Mouse (Mus musculus) limb, embryonic 13.5 days (tissue): ENCODE measurements around the gene Ephb1. TPM values are rescaled to one million over a fixed set of nuclear protein-coding genes. Genes with fewer than 3 reads are reported as not detected.

ENCODE experiments used
- ATAC-seq: fragments of 200-750 bp; cut with Nextera tagmentation; 2 replicates; pipeline ENCODE4 v1.8.0; 2017; ENCODE audit warnings: low read depth, moderate number of reproducible peaks, moderate TSS enrichment; ENCODE audit not compliant: low FRiP score
- H3K27ac ChIP-seq: fragments of 300-500 bp; sonication (generic); 2 replicates; pipeline ENCODE4 v1.5.1; 2015; ENCODE audit warnings: inconsistent platforms, mild to moderate bottlenecking, moderate library complexity
- H3K27me3 ChIP-seq: fragments of 300-500 bp; sonication (generic); 2 replicates; pipeline ENCODE4 v1.6.1; 2015; ENCODE audit warnings: mild to moderate bottlenecking, inconsistent platforms
- H3K36me3 ChIP-seq: fragments of 300-500 bp; sonication (generic); 2 replicates; pipeline ENCODE4 v1.6.1; 2015; ENCODE audit warnings: inconsistent platforms, mild to moderate bottlenecking, moderate library complexity
- H3K4me1 ChIP-seq: fragments of 300-500 bp; sonication (generic); 2 replicates; pipeline ENCODE4 v1.6.1; 2015; ENCODE audit warnings: inconsistent platforms
- H3K4me2 ChIP-seq: fragments of 300-500 bp; sonication (generic); replicated peaks from 2 replicates; pipeline ENCODE4 v1.6.1; 2015; ENCODE audit warnings: inconsistent platforms, mild to moderate bottlenecking, moderate library complexity
- H3K4me3 ChIP-seq: fragments of 300-500 bp; sonication (generic); 2 replicates; pipeline ENCODE4 v1.5.1; 2015; ENCODE audit warnings: moderate library complexity, mild to moderate bottlenecking, inconsistent platforms
- H3K9ac ChIP-seq: fragments of 300-500 bp; sonication (generic); 2 replicates; pipeline ENCODE4 v1.6.1; 2015; ENCODE audit warnings: mild to moderate bottlenecking, inconsistent platforms
- H3K9me3 ChIP-seq: fragments of 300-500 bp; sonication (generic); 2 replicates; pipeline ENCODE4 v1.6.1; 2016; ENCODE audit warnings: inconsistent platforms
- WGBS: fragments of 180-500 bp; shearing (Covaris S2); methylation state at CpG from one replicate; pipeline ENCODE4 v1.1.7; 2015; 5-methylcytosine and 5-hydroxymethylcytosine counted together
- polyA plus RNA-seq: library from polyadenylated mRNA; unstranded; fragments of >200 nt; fragmentation: Nextera tagmentation; extraction: Ambion mirVana; gene quantifications from 2 replicates; pipeline ENCODE4 v1.2.1, GENCODE M21; 2015

Gene Ephb1
- polyA plus RNA-seq, 1 experiment from 2014 or later: 4.2 TPM

DNA sequence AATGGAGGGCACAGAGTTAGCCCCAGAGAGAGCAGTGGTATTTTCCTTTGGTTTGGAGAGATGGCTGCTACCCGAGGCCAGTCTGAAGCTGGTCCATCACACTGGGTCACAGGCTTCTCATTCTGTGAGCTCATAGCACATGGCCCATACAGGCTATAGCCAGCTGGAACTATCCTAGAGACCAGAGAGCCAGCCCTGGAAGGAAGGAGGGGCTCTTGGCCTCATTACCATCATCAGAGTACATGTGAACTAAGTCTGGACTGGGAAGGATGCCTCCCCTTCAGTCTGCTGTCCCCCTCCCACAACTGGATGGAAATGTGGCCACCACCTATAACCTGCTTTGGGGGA is 142.5 kb downstream of the Ephb1 start:
- ATAC-seq: no peak; the same call in 1 of the 2 replicates
- WGBS: 31% methylated on average over 1 of the region's 1 CpGs

DNA sequence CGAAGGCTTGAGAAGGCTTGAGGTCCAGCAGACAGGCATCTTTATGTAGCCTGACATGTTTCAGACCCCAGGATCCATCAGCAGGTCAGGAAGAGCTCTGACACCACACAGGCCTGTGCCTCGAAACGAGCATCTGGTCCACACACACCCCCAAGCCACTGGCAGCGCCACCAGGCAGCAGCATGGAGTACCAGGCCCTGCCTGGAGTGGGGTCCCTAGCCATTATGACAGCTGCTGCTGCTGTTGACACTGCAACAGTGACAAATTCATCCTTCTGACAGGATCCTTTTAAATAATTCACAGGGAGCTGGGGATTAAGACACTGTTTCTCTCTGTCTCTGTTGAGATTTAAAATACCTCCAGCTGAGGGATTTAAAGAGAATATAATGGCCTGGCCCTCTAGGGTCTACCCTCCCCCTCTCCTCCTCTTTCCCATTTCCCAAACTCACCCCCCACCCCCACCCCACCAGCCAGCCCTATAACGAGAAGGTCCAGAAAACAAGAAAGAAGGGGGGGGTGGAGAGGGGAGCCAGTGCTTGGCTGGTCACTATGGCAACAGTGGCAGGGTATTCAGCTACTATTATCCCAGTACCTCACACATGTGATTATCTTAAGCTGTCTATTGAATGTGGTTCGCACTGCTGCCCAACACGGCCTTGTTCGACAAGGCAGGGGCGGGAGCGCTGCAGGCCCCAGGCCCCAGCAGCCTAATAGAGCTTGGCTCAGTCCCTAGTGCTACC is 143.0 kb downstream of the Ephb1 start:
- no peak overlapping the region for H3K9ac ChIP-seq
- no peak overlapping the region for H3K27ac ChIP-seq
- 32% methylated on average over 10 of the region's 10 CpGs for WGBS
- H3K4me1 ChIP-seq: peaks cover 7% of the 10 kb centered on the region; the same call in 1 of the 2 replicates
- no peaks in the 10 kb centered on the region for H3K9me3 ChIP-seq
- H3K27me3 ChIP-seq: no peaks in the 10 kb centered on the region
- H3K36me3 ChIP-seq: no peaks in the 10 kb centered on the region
- peak; percentile 64 for ATAC-seq
- H3K4me2 ChIP-seq: no peak overlapping the region
- H3K4me3 ChIP-seq: no peak overlapping the region

More for the DNA sequence above, 142.5 kb downstream of the Ephb1 start:
- no peaks in the 10 kb centered on the region for H3K36me3 ChIP-seq
- H3K27ac ChIP-seq: no peak overlapping the region
- no peak overlapping the region for H3K4me3 ChIP-seq
- no peaks in the 10 kb centered on the region for H3K27me3 ChIP-seq
- no peaks in the 10 kb centered on the region for H3K9me3 ChIP-seq
- H3K4me1 ChIP-seq: peaks cover 7% of the 10 kb centered on the region; the same call in 1 of the 2 replicates
- H3K9ac ChIP-seq: no peak overlapping the region
- H3K4me2 ChIP-seq: no peak overlapping the region

DNA sequence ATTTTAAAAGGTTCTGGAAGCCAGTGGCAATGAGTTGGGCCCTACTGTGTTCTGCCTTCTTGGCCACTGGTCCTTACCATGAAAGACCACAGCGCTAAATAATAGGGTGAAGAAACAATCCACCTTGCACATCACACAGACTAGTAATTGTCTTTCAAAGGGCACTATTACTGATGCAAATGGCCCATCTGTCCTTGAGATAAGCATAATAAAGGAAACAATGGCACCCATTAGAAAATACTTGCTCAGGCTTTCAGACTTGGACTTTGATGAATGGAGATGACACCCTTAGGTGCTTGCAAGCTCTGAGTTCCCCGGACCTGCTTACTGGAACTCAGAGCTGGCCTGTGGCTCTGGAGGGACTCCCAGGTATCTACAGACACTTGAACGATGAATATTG is 149.0 kb downstream of the Ephb1 start:
- H3K36me3 ChIP-seq: no peaks in the 10 kb centered on the region
- no peaks in the 10 kb centered on the region for H3K9me3 ChIP-seq
- H3K27ac ChIP-seq: no peak overlapping the region
- no peak overlapping the region for H3K4me3 ChIP-seq
- no peaks in the 10 kb centered on the region for H3K4me1 ChIP-seq
- no peak overlapping the region for H3K4me2 ChIP-seq
- H3K27me3 ChIP-seq: no peaks in the 10 kb centered on the region
- 56% methylated on average over 3 of the region's 3 CpGs for WGBS
- no peak overlapping the region for H3K9ac ChIP-seq
- ATAC-seq: no peak

DNA sequence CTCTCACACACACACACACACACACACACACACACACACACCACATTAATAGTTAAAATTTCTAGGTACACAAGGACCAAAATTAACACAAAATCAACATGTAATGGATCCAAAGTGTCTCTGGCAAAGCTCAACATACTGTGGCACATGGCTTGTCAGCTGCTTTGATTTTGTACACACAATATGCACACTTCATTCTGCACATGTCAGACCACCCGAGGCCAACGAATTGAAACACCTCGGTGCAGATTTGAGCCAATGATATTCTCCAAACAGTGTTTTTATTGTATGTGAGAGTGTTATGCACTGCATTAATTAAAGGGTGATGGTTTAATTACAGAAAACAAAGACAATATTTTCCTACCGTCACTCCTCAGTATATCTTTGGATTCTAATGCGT is 152.6 kb downstream of the Ephb1 start:
- Histone ChIP-seq H3K9me3 (no peaks in the 10 kb centered on the region), H3K27me3 (no peaks in the 10 kb centered on the region), H3K9ac (no peak overlapping the region), H3K4me3 (no peak overlapping the region), H3K4me2 (no peak overlapping the region), H3K36me3 (no peaks in the 10 kb centered on the region), H3K4me1 (no peaks in the 10 kb centered on the region), H3K27ac (no peak overlapping the region)
- ATAC-seq: no peak
- WGBS: 84% methylated on average over 5 of the region's 5 CpGs

DNA sequence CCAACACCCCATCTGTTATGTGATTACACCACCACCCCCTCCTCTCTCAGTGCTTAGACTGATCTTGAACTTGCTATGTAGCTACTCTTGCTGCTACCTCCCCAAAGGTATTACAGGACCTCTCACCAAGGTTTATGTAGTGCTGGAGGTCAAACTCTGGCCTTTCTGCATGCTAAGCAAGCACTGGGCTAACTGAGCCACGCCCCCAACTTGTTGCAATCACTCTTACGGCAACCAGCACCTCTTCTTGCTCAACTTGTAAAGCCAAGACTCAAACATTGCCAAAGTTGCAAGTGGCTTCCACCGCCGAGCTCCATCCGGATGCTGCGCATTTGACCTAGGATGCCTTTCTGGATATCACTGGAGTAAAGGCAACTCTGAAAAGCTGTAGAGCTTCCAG is 157.6 kb downstream of the Ephb1 start:
- Histone ChIP-seq H3K27ac (no peak overlapping the region), H3K36me3 (no peaks in the 10 kb centered on the region), H3K4me2 (no peak overlapping the region), H3K4me1 (peaks cover 16% of the 10 kb centered on the region), H3K9me3 (no peaks in the 10 kb centered on the region), H3K4me3 (no peak overlapping the region), H3K9ac (no peak overlapping the region), H3K27me3 (no peaks in the 10 kb centered on the region)
- 92% methylated on average over 6 of the region's 6 CpGs for WGBS
- no peak for ATAC-seq

DNA sequence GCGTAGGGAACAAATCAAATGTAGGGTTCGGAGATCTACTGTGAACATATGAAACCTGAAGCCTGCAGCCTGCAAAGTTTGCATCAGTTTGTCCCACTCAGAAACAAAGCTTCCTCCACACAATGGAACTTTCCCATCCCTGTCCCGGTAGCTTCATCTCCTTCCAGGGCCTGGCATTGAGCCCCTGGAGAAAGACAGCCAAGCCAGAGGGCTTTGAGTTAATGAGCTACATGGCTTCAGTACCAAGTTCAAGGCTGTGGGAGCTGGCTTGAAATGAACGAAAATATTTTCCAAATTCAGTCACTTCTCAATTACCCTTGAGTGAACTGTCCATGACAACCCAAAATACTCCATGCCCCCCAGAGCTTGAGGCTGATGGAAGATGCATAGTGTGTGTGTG is 160.4 kb downstream of the Ephb1 start:
- Histone ChIP-seq H3K4me3 (no peak overlapping the region), H3K27me3 (no peaks in the 10 kb centered on the region), H3K9me3 (no peaks in the 10 kb centered on the region), H3K9ac (no peak overlapping the region), H3K36me3 (no peaks in the 10 kb centered on the region), H3K4me2 (no peak overlapping the region), H3K27ac (no peak overlapping the region), H3K4me1 (peaks cover 29% of the 10 kb centered on the region)
- no peak for ATAC-seq
- 79% methylated on average over 4 of the region's 4 CpGs for WGBS

DNA sequence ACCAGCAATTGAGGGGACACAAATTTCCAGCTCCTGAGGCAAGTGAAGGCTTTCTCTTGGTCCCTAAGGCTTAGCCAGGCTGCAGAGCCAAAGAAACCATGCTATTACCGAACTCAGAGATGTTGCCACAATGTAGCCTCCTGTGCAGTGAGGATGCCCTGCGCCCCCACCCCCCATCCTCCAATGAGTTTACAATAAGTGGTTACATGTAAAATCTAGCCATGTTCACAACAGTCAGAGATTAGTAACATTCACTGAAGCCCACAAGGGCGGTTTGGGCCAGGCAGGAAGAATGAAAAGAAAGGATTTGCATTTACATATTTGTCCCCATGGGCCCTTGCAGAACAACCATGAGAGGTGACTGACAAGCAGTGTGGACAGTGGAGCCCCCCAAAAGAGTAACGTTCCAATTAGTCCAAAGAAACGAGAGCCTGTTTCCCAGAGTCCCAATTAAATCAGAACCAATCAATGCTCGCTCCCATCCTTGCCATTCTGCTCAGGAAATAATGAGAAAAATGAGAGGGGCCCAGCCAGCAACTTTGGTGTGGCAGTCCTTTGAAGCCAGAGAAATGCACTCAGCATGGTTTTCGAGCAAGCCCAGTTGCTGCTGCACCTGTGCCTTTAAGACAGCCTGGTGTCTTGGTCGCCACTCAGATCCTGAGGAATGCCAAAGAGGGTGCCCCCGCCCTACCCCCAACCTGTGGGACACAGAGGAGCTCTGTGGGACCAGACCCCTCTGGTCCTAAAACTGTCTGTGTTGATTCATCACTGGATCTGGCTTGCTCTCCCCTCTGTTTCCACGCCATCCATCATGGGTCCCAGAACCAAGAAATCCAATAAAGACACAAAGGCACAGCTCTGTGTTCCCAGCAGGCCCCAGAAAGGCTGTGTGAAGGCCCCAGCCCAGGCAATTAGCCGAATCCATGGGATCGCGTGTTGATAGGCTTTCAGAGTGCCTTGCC is 161.5 kb downstream of the Ephb1 start:
- no peaks in the 10 kb centered on the region for H3K27me3 ChIP-seq
- H3K4me2 ChIP-seq: no peak overlapping the region
- H3K4me3 ChIP-seq: no peak overlapping the region
- no peaks in the 10 kb centered on the region for H3K36me3 ChIP-seq
- H3K4me1 ChIP-seq: peaks cover 29% of the 10 kb centered on the region
- 31% methylated on average over 13 of the region's 13 CpGs for WGBS
- no peak overlapping the region for H3K27ac ChIP-seq
- H3K9me3 ChIP-seq: no peaks in the 10 kb centered on the region
- no peak for ATAC-seq
- no peak overlapping the region for H3K9ac ChIP-seq

DNA sequence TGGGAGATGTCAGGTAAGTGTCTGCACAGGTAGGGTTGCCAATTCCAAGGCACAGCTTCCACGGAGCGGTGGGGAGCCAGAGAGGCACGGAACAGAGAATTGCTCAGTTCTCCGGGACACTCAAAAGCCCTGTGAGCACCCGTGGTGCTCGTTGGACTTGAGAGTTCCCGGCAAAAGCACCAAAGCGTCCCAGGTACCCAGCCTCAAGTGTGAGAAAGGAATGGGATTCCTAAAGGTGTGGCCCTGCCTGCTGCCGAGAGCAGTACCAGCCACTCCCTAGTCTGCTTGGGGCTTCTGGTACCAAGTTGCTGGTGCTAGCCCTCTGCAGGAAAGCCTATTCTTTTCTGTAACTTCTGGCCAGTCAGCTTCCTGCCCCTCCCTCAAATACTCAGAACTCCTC is 164.4 kb downstream of the Ephb1 start:
- Histone ChIP-seq H3K4me1 (peaks cover 29% of the 10 kb centered on the region), H3K9ac (no peak overlapping the region), H3K9me3 (no peaks in the 10 kb centered on the region), H3K4me3 (no peak overlapping the region), H3K36me3 (no peaks in the 10 kb centered on the region), H3K4me2 (no peak overlapping the region), H3K27me3 (no peaks in the 10 kb centered on the region), H3K27ac (no peak overlapping the region)
- ATAC-seq: no peak
- 68% methylated on average over 9 of the region's 9 CpGs for WGBS

DNA sequence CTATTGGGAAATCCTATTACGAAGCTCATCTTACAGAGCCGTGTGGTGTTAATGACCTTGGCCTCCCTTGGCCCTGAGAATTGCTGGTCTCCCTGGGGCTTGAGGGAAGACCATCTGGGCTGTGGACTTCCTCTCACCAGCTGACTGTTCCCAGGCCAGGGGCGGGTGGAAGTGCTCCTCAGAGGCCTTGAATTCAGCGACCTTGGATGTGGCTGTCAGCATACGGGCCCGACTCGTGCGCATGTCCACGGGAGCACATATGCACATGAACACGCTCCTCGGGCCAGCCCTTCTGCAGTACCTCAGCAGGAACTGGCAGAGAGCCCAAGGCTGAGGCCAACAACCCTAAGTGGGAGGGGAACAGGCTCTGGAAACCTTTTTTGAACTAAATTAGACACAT is 165.1 kb downstream of the Ephb1 start:
- Histone ChIP-seq H3K27me3 (no peaks in the 10 kb centered on the region), H3K27ac (no peak overlapping the region), H3K9ac (no peak overlapping the region), H3K4me1 (peaks cover 29% of the 10 kb centered on the region), H3K4me3 (no peak overlapping the region), H3K9me3 (no peaks in the 10 kb centered on the region), H3K36me3 (no peaks in the 10 kb centered on the region), H3K4me2 (peak overlapping the region; percentile 39)
- ATAC-seq: peak; percentile 81
- WGBS: 19% methylated on average over 11 of the region's 11 CpGs

DNA sequence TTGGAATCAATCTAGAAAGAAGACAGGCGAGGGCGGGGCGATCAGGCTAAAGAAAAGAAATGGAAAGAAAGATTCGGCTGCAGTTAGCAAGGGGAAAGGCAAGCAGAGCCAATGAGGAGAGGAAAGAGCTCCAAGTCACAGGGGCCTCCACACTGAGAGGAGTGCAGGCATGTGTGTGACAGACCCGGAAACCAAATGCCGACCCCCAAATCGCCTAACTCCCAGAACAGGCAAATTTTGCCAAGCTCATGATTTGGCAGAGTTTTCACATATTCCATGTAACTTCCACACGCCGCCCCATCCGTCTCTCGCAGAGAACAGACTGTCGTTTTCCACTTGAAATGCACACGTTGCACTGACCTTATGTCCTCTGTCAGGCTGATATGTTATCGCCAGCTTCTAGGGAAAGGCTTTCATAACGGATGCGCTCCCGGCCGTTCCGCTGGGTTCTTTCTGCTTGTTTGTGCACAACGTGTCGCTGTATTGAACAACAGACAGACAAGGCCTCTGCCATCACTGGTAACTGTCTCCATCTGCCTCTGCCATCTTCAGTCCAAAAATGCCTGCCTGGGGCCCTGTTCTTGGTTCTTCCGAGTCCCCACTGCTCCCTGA is 170.7 kb downstream of the Ephb1 start:
- H3K27ac ChIP-seq: no peak overlapping the region
- peaks cover 2% of the 10 kb centered on the region; the same call in 1 of the 2 replicates for H3K4me1 ChIP-seq
- 81% methylated on average over 22 of the region's 22 CpGs for WGBS
- H3K4me2 ChIP-seq: no peak overlapping the region
- no peak overlapping the region for H3K4me3 ChIP-seq
- no peak for ATAC-seq
- H3K27me3 ChIP-seq: no peaks in the 10 kb centered on the region
- no peaks in the 10 kb centered on the region for H3K36me3 ChIP-seq
- H3K9me3 ChIP-seq: no peaks in the 10 kb centered on the region
- no peak overlapping the region for H3K9ac ChIP-seq

DNA sequence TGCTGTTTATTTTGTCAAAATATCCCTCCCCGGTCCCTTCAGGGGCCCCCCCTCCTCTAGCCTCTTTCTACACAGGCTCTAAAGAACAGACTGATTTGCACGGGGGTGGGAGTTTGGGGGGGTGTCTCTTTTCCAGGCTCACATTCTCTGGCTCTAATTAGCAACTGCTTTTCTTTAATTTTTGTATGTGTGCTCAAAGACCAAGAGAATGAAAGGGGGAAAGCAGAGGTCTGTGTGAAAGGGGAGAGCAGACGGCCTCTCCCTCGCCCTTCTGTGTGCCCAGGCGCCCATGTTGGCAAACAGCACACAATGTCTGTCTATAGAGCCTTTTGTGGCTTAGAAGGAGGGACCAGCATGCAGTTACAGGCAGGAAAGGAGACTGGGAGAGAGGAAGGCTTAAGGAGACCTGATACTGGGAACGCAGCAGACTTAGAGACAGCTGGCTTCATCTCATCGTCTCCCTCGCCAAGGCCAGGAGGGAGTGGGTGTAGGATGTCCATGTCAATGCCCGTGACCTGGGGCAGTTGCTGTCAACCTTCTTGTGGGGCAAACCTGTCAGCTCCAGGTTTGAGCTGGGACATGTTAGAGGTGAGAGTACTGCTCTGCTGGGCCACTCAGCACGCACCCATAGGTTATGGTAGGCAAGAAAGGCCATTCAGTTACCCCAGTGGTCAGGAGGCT is 172.5 kb downstream of the Ephb1 start:
- Histone ChIP-seq H3K9ac (no peak overlapping the region), H3K4me2 (no peak overlapping the region), H3K4me1 (peaks cover 2% of the 10 kb centered on the region; the same call in 1 of the 2 replicates), H3K36me3 (no peaks in the 10 kb centered on the region), H3K27ac (no peak overlapping the region), H3K9me3 (no peaks in the 10 kb centered on the region), H3K4me3 (no peak overlapping the region), H3K27me3 (no peaks in the 10 kb centered on the region)
- 73% methylated on average over 10 of the region's 10 CpGs for WGBS
- ATAC-seq: no peak

DNA sequence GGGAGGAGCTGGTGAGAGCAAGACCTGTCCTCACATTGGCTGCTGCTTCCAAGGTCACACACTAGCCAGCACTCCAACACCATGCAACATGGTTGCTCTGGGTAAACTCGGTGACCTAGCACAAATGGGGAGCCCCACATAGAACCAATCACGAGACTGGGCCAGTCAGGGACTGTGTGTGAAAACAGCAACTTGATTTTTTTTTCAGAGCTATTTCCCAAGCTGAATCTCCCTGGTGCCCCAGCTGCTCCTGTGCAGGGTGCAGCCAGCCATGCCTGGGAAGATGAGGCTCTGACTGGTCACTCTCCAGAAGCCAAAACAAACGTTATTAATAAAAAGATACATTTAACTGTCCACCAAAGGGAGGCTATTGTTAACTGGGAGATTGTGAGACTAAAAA is 173.2 kb downstream of the Ephb1 start:
- Histone ChIP-seq H3K9ac (no peak overlapping the region), H3K27ac (no peak overlapping the region), H3K27me3 (no peaks in the 10 kb centered on the region), H3K36me3 (no peaks in the 10 kb centered on the region), H3K4me2 (no peak overlapping the region), H3K4me3 (no peak overlapping the region), H3K4me1 (peaks cover 2% of the 10 kb centered on the region; the same call in 1 of the 2 replicates), H3K9me3 (no peaks in the 10 kb centered on the region)
- ATAC-seq: no peak
- 61% methylated on average over 3 of the region's 3 CpGs for WGBS
